Mouse (Mus musculus): Measurements from ENCODE around the gene Capn5.

- TF ChIP-seq CTCF (IDR thresholded peaks at IDR 0.05; ENCODE audit: low read depth, low read length) (no peak), POLR2A (IDR thresholded peaks at IDR 0.05; ENCODE audit: borderline replicate concordance, low read depth, low read length) (no peak)
Measured at GRCm38 (mm10) chr7:98223796-98224195, 45.7 kb upstream of the Capn5 start.
